Mouse (Mus musculus) forebrain, embryonic 11.5 days (tissue): ENCODE results near the gene Sp3. TPM values are rescaled to one million over a fixed set of nuclear protein-coding genes. Genes with fewer than 3 reads are reported as not detected.

Experiments
- ATAC-seq: fragments of 200-750 bp; cut with Nextera tagmentation; replicated peaks from 2 replicates; pipeline ENCODE4 v1.8.0; 2017; ENCODE audit warnings: moderate TSS enrichment; ENCODE audit not compliant: low FRiP score
- DNase-seq: peaks from one replicate; pipeline ENCODE4 v3.0.0-alpha.2; 2017; ENCODE audit warnings: low spot score
- H3K27ac ChIP-seq: fragments of 300-500 bp; sonication (generic); 2 replicates; pipeline ENCODE4 v1.5.1; 2014; ENCODE audit warnings: low read depth, low read length
- H3K27me3 ChIP-seq: fragments of 300-500 bp; sonication (generic); 2 replicates; pipeline ENCODE4 v1.6.1; 2014; ENCODE audit warnings: mild to moderate bottlenecking, low read length, mixed read lengths; ENCODE audit not compliant: control insufficient read depth, insufficient read depth
- H3K36me3 ChIP-seq: fragments of 300-500 bp; sonication (generic); 2 replicates; pipeline ENCODE4 v1.6.1; 2014; ENCODE audit warnings: mild to moderate bottlenecking, low read length, moderate library complexity, mixed read lengths; ENCODE audit not compliant: control insufficient read depth, insufficient read depth
- H3K4me1 ChIP-seq: fragments of 300-500 bp; sonication (generic); replicated peaks from 2 replicates; pipeline ENCODE4 v1.6.1; 2014; ENCODE audit warnings: low read length, mixed read lengths; ENCODE audit not compliant: control insufficient read depth, insufficient read depth
- H3K4me2 ChIP-seq: fragments of 300-500 bp; sonication (generic); 2 replicates; pipeline ENCODE4 v1.6.1; 2014; ENCODE audit warnings: low read depth, mild to moderate bottlenecking, low read length, moderate library complexity, mixed read lengths; ENCODE audit not compliant: severe bottlenecking
- H3K4me3 ChIP-seq: fragments of 300-500 bp; sonication (generic); 2 replicates; pipeline ENCODE4 v1.5.1; 2014; ENCODE audit warnings: low read depth, low read length
- H3K9ac ChIP-seq: fragments of 300-500 bp; sonication (generic); 2 replicates; pipeline ENCODE4 v1.6.1; 2014; ENCODE audit warnings: low read length
- H3K9me3 ChIP-seq: fragments of 300-500 bp; sonication (generic); 2 replicates; pipeline ENCODE4 v1.6.1; 2016; ENCODE audit warnings: low read length, mixed read lengths; ENCODE audit not compliant: control insufficient read depth
- WGBS: fragments of 180-500 bp; shearing (Covaris S2); extraction: QIAGEN DNeasy Blood & Tissue Kit; methylation state at CpG from one replicate; pipeline ENCODE4 v1.1.7; 2014; 5-methylcytosine and 5-hydroxymethylcytosine counted together
- polyA plus RNA-seq: library from polyadenylated mRNA; unstranded; fragments of >200 nt; fragmentation: Nextera tagmentation; extraction: Ambion mirVana; gene quantifications from 2 replicates; pipeline ENCODE4 v1.2.1, GENCODE M21; 2014

The Sp3 gene
- polyA plus RNA-seq, 1 experiment from 2014 or later = 71.5 TPM

DNA sequence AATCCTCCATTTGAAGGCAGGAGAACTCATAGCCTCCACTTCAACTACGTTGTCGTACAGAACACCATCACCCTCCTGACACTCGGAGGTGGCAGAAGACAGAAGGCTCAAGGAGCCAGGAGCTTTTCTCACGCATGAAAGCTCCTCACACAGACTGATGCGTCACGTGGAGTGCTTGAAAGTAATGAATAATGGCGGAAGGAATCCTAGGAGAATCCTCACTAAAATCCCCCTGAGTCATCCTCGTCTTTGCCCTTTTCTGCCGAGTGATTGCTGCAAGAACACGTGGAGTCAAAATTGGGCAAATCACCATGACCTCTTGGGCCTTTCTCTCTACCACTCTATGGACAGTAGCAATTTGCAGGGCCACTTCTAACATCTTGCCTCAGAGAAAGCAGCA lies 55.3 kb downstream of the Sp3 start:
- 89% methylated on average over 10 of the region's 10 CpGs for WGBS
- Histone ChIP-seq H3K9me3 (no peaks in the 10 kb centered on the region), H3K27ac (no peak overlapping the region), H3K4me2 (no peak overlapping the region), H3K4me3 (no peak overlapping the region), H3K9ac (no peak overlapping the region), H3K27me3 (no peaks in the 10 kb centered on the region), H3K36me3 (no peaks in the 10 kb centered on the region), H3K4me1 (no peaks in the 10 kb centered on the region)
- ATAC-seq (no peak), DNase-seq (no peak)

DNA sequence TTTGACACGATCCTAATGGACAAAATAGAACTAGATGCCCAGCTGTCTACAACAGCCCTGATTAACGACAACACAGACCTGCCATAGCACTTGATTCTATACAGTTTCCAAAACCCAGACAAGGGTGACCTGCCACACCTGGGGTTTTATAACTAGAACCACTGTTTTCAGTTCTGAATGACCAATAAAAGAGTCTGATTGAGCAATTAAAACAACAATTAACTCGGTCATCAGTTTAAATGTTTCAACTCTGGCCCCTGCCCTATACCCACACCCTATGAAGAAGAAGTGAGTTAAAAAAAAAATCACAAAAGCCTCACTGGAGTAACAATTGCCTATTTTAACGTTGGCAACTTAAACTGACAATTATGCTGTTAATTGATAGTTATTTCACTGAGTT lies 64.1 kb downstream of the Sp3 start:
- Histone ChIP-seq H3K9me3 (no peaks in the 10 kb centered on the region), H3K27ac (no peak overlapping the region), H3K4me1 (no peaks in the 10 kb centered on the region), H3K27me3 (no peaks in the 10 kb centered on the region), H3K4me3 (no peak overlapping the region), H3K4me2 (no peak overlapping the region), H3K36me3 (no peaks in the 10 kb centered on the region), H3K9ac (no peak overlapping the region)
- DNase-seq (no peak), ATAC-seq (no peak)
- WGBS = 67% methylated on average over 4 of the region's 4 CpGs

GRCm38 (mm10) chr2:72915245-72915930 lies 64.9 kb downstream of the Sp3 start:
- no peaks in the 10 kb centered on the region for H3K36me3 ChIP-seq
- no peak overlapping the region for H3K27ac ChIP-seq
- ATAC-seq (no peak), DNase-seq (no peak)
- no peaks in the 10 kb centered on the region for H3K27me3 ChIP-seq
- no peak overlapping the region for H3K4me3 ChIP-seq
- WGBS = 90% methylated on average over 7 of the region's 7 CpGs
- no peaks in the 10 kb centered on the region for H3K4me1 ChIP-seq
- H3K9ac ChIP-seq = no peak overlapping the region
- H3K4me2 ChIP-seq = no peak overlapping the region
- H3K9me3 ChIP-seq = no peaks in the 10 kb centered on the region

GRCm38 (mm10) chr2:72913458-72913760 lies 66.8 kb downstream of the Sp3 start:
- Histone ChIP-seq H3K27ac (no peak overlapping the region), H3K4me1 (no peaks in the 10 kb centered on the region), H3K27me3 (no peaks in the 10 kb centered on the region), H3K9ac (no peak overlapping the region), H3K9me3 (no peaks in the 10 kb centered on the region), H3K4me2 (no peak overlapping the region), H3K4me3 (no peak overlapping the region), H3K36me3 (no peaks in the 10 kb centered on the region)
- DNase-seq = no peak
- ATAC-seq = no peak
- 86% methylated on average over 7 of the region's 7 CpGs for WGBS

DNA sequence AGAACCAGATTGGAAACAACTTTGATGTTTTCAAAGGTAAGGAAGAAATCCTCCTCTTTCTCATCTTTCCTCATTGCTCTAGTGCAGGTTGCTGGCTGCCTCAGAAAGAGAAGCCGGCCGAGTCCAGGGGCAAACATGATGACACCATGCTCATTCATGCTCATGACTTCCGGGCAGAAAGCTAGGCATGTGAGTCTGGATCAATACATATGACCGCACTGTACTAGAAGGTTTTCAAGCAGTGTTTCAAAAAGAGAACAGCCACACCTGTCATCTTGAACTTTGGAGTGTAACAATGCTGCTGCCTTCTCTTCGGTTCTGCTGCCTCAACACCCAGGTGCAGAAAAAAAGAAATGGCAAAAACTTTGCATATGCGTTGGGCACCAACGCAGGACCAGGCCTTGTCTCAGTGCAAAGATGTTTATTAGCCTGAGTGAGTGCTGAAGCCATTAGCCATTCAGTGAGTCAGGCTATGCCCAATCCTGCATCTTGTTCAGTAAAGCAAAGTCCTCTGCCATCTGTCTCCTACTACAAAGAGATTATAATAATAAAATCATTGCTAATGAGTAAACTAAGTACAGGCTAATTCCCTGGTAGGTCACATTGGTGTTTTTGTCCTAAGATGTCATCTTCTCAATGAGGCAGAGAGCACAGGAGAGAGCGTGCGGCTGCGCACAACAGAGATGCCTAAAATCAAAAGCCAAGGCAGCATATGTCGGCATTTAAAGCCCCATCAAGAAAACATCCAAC lies 67.4 kb downstream of the Sp3 start:
- no peak for ATAC-seq
- 93% methylated on average over 11 of the region's 11 CpGs for WGBS

DNA sequence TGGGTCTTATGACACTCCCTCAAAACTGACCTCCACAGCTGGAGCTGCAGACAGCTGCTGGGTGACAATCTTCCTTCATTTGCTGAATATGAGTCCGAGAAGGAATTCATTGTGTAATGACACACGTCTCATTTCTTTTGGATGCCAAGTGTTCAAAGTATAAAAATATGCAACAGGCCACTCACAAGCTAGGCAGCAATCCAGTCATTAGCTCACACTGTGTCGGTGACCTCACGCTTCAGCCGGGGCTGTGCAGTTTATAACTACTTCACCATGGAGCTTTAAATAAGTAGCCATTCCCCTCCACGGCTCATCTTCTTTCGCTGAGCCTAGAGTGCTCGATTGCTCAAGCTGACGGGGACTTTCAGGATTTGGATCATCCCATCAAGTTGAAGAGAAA lies 68.7 kb downstream of the Sp3 start:
- H3K4me1 ChIP-seq = no peaks in the 10 kb centered on the region
- H3K4me2 ChIP-seq = no peak overlapping the region
- H3K27me3 ChIP-seq = no peaks in the 10 kb centered on the region
- no peaks in the 10 kb centered on the region for H3K36me3 ChIP-seq
- H3K9ac ChIP-seq = no peak overlapping the region
- H3K9me3 ChIP-seq = no peaks in the 10 kb centered on the region
- H3K4me3 ChIP-seq = no peak overlapping the region
- ATAC-seq (no peak), DNase-seq (no peak)
- WGBS = 92% methylated on average over 9 of the region's 9 CpGs
- H3K27ac ChIP-seq = no peak overlapping the region

More for the DNA sequence above, 67.4 kb downstream of the Sp3 start:
- H3K4me1 ChIP-seq = no peaks in the 10 kb centered on the region
- no peak overlapping the region for H3K4me3 ChIP-seq
- DNase-seq = no peak
- H3K9ac ChIP-seq = no peak overlapping the region
- H3K4me2 ChIP-seq = no peak overlapping the region
- no peaks in the 10 kb centered on the region for H3K9me3 ChIP-seq
- no peaks in the 10 kb centered on the region for H3K36me3 ChIP-seq
- H3K27me3 ChIP-seq = no peaks in the 10 kb centered on the region
- no peak overlapping the region for H3K27ac ChIP-seq

DNA sequence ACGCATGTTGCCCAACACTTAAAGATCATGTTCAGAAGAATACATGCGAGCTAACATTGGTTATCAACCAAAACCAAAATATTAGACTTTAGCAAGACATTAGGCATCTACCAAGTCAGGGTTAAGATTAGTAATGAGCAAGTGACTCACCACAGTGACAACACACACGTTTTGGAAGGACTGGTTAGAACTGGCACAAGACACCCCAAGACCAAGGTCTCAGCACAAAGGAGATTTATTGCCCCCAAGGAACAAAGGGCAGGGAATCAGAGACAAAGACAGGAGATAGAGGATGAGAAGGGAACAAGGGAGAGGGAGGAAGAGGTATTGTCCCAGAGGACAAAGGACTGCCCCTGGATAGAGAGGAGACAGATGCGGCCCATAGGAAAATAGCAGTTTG lies 71.2 kb downstream of the Sp3 start:
- DNase-seq (no peak), ATAC-seq (no peak)
- H3K4me2 ChIP-seq = no peak overlapping the region
- no peak overlapping the region for H3K27ac ChIP-seq
- H3K9me3 ChIP-seq = no peaks in the 10 kb centered on the region
- H3K9ac ChIP-seq = no peak overlapping the region
- no peaks in the 10 kb centered on the region for H3K4me1 ChIP-seq
- H3K27me3 ChIP-seq = no peaks in the 10 kb centered on the region
- 78% methylated on average over 4 of the region's 4 CpGs for WGBS
- H3K36me3 ChIP-seq = no peaks in the 10 kb centered on the region
- no peak overlapping the region for H3K4me3 ChIP-seq

DNA sequence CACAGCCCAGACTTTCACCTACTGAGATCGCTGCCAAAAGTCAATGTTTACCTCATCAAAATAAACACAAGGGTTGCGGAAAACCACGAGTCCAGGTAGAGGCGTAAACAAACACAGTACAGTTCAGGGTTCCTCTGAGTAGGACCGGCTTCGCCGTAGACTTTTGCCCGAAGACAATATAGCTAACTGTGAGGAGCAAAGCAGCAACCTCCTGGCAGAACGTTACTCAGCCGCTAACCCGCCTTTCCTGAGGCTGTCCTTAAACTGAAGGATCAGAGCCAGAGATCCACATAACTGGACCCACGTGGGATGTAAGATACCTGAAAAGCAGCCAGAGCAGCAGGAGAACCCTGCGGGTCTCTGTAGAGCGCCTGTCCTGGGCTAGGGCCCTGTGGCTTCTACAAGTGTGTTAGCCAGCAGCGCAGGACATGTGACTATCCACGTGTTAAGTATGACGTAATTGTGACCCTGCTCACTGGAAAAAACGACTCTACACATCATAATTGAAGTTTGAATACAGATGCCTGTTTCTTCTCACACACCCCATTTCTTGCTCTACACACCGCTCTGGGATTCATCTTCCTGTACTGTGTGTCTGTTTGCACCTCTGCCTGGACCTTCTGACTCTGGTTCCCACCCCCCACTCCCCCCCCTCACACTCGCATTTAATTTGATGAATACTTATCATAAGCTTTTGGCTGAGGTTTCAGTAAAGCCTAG lies 71.9 kb downstream of the Sp3 start:
- ATAC-seq = no peak
- Histone ChIP-seq H3K4me2 (no peak overlapping the region), H3K27me3 (no peaks in the 10 kb centered on the region), H3K27ac (no peak overlapping the region), H3K9ac (no peak overlapping the region), H3K4me3 (no peak overlapping the region), H3K9me3 (no peaks in the 10 kb centered on the region), H3K4me1 (no peaks in the 10 kb centered on the region), H3K36me3 (no peaks in the 10 kb centered on the region)
- 91% methylated on average over 20 of the region's 20 CpGs for WGBS
- DNase-seq = no peak
